Mouse (Mus musculus) midbrain, embryonic 15.5 days (tissue): ENCODE measurements around the gene Sv2a. TPM values are rescaled to one million over a fixed set of nuclear protein-coding genes. Genes with fewer than 3 reads are reported as not detected.

ENCODE experiments used
- ATAC-seq: fragments of 200-750 bp; cut with Nextera tagmentation; replicated peaks from 2 replicates; pipeline ENCODE4 v1.8.0; 2017; ENCODE audit warnings: moderate TSS enrichment
- H3K27ac ChIP-seq: fragments of 300-500 bp; sonication (generic); 2 replicates; pipeline ENCODE4 v1.5.1; 2015; ENCODE audit warnings: mild to moderate bottlenecking, inconsistent platforms
- H3K27me3 ChIP-seq: fragments of 300-500 bp; sonication (generic); replicated peaks from 2 replicates; pipeline ENCODE4 v1.6.1; 2015; ENCODE audit warnings: inconsistent platforms
- H3K36me3 ChIP-seq: fragments of 300-500 bp; sonication (generic); replicated peaks from 2 replicates; pipeline ENCODE4 v1.6.1; 2015; ENCODE audit warnings: inconsistent platforms
- H3K4me1 ChIP-seq: fragments of 300-500 bp; sonication (generic); 2 replicates; pipeline ENCODE4 v1.6.1; 2015; ENCODE audit warnings: inconsistent platforms
- H3K4me2 ChIP-seq: fragments of 300-500 bp; sonication (generic); 2 replicates; pipeline ENCODE4 v1.6.1; 2015; ENCODE audit warnings: inconsistent platforms, mild to moderate bottlenecking, moderate library complexity
- H3K4me3 ChIP-seq: fragments of 300-500 bp; sonication (generic); 2 replicates; pipeline ENCODE4 v1.5.1; 2015; ENCODE audit warnings: mild to moderate bottlenecking, inconsistent platforms
- H3K9ac ChIP-seq: fragments of 300-500 bp; sonication (generic); 2 replicates; pipeline ENCODE4 v1.6.1; 2015; ENCODE audit warnings: mild to moderate bottlenecking, inconsistent platforms
- H3K9me3 ChIP-seq: fragments of 300-500 bp; sonication (generic); 2 replicates; pipeline ENCODE4 v1.6.1; 2016; ENCODE audit warnings: inconsistent platforms
- WGBS: fragments of 180-500 bp; shearing (Covaris S2); methylation state at CpG from one replicate; pipeline ENCODE4 v1.1.7; 2015; ENCODE audit warnings: mixed read lengths; 5-methylcytosine and 5-hydroxymethylcytosine counted together
- polyA plus RNA-seq: library from polyadenylated mRNA; unstranded; fragments of >200 nt; fragmentation: Nextera tagmentation; extraction: Ambion mirVana; gene quantifications from 2 replicates; pipeline ENCODE4 v1.2.1, GENCODE M21; 2015

Sv2a gene
- polyA plus RNA-seq = 140 and 142 TPM in 2 replicates

DNA sequence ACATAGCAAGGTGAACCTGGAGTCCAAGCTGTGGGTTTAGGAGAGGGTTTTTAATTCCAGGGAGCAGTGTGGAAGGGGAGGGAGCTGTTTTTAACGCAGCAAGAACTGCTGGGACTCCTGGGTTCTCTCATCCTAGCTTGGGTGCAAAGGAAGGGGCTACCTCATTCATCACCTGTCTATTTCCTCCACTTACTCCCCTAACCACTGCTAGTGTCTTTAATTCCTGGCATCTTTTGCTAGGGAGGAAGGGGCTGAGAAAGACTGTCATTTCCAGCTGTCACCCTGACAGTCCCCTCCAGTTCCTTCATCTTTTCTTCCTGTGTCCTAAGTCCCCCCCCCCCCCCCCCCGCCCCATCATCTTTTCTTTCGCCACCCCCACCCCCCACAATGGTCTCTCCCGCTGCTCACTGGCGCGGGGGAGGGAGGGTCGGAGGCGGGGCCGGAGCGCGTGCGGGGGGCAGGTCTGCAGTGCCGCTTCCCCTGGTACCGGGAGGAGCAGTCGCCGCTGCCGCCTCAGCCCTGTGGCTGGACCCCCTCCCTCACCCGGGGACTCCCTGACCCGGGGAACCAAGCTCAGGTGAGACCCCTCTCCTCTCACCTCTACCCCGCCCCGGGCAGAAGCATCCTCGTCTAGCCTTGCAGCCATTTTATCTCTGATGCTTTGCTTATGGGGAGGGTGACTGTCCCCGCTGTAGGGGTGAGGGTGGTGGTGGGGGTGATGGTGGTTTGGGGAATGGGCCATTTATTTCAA is at the start of gene Sv2a:
TSS of gene Sv2a (plus strand) at position 425 of the 751 bp plus-strand sequence.
- no peaks in the 10 kb centered on the region for H3K27me3 ChIP-seq
- under 1% methylated on average over 16 of the region's 23 CpGs for WGBS
- H3K9ac ChIP-seq = peak within 1 kb of the TSS; percentile 84
- peak within 1 kb of the TSS; percentile 57 for H3K4me3 ChIP-seq
- peak within 1 kb of the TSS; percentile 70 for H3K4me2 ChIP-seq
- H3K36me3 ChIP-seq = peaks cover 25% of the 10 kb centered on the region; the same call in 1 of the 2 replicates
- H3K4me1 ChIP-seq = peaks cover 36% of the 10 kb centered on the region
- ATAC-seq = peak; percentile 75
- H3K27ac ChIP-seq = peak within 1 kb of the TSS; percentile 84
- no peaks in the 10 kb centered on the region for H3K9me3 ChIP-seq

DNA sequence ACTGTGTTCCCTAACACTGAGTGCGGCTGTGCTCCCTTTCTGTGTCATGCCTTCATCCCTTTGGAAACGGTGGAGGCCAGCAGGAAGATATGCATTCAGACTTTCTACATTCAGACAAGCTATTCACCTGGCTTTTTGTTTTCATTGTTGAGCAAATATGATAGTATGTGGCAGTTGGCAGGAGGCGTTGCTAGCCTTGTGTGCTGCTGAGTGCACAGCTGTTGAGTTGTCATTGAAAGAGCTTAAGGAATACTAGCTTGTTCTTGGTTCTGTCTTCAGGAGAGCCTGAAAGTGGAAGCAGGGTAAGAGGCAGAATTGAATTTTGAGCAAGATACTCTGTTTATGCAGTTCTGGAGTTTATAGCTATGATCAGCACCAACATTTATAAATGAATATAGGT is 48.5 kb upstream of the Sv2a start:
- no peak overlapping the region for H3K4me2 ChIP-seq
- no peak for ATAC-seq
- no peak overlapping the region for H3K9ac ChIP-seq
- no peaks in the 10 kb centered on the region for H3K9me3 ChIP-seq
- no peaks in the 10 kb centered on the region for H3K27me3 ChIP-seq
- no peaks in the 10 kb centered on the region for H3K4me1 ChIP-seq
- no peak overlapping the region for H3K4me3 ChIP-seq
- no peak overlapping the region for H3K27ac ChIP-seq
- H3K36me3 ChIP-seq = no peaks in the 10 kb centered on the region
- 78% methylated on average over 3 of the region's 3 CpGs for WGBS

DNA sequence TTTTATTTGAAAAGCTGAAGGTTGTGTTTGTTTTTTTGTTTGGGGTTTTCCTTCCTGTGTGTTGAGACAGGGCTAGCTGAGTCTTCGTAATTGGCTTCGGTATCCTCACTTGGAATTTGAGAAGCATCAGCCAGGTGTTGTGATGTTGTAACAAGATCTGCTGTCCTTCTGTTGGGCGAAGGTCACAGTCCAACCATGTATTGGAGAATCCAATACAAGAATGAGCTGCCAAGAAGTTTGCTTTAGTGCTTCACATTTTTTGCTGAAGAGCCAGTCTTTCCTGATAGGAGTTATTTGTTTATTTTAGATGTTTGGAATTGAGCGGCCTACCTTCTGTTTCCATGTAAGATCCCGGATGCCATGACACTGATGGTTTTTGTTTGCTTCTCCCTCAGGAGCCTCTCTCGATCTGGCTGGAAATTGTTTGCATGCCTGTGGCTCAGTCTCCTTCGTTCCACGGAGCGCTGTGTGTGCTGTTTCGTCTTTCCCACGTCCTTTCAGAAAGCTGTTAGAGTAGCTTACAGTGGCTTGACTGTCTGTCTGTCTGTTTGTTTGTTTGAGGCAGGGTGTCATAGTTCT is 47.5 kb upstream of the Sv2a start:
- no peak for ATAC-seq
- Histone ChIP-seq H3K4me1 (no peaks in the 10 kb centered on the region), H3K27ac (no peak overlapping the region), H3K9me3 (no peaks in the 10 kb centered on the region), H3K36me3 (no peaks in the 10 kb centered on the region), H3K4me2 (no peak overlapping the region), H3K27me3 (no peaks in the 10 kb centered on the region), H3K4me3 (no peak overlapping the region), H3K9ac (no peak overlapping the region)
- WGBS = 75% methylated on average over 11 of the region's 11 CpGs

DNA sequence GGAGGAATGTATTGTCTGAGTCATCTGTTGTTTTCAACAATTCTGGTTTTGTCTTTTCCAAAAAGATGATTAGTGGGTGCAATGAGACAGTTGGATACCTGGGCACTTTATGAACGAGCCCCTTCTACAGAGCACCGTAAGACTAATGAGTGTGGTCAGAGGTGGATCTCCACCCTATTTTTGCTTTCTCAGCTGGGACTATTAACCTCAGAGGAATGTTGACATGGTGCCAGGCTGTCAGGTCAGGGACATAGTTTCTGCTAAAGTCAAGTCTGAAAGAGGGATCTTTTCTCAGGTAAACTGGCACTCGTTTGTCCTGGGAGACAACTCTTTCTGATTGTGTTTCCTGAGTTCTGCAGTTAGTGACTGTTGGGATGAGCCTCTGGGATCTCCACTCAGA is 45.9 kb upstream of the Sv2a start:
- no peaks in the 10 kb centered on the region for H3K4me1 ChIP-seq
- no peaks in the 10 kb centered on the region for H3K36me3 ChIP-seq
- H3K9ac ChIP-seq = no peak overlapping the region
- no peak overlapping the region for H3K27ac ChIP-seq
- ATAC-seq = no peak
- H3K27me3 ChIP-seq = no peaks in the 10 kb centered on the region
- no peak overlapping the region for H3K4me2 ChIP-seq
- WGBS = 86% methylated on average over 3 of the region's 3 CpGs
- no peak overlapping the region for H3K4me3 ChIP-seq
- no peaks in the 10 kb centered on the region for H3K9me3 ChIP-seq

DNA sequence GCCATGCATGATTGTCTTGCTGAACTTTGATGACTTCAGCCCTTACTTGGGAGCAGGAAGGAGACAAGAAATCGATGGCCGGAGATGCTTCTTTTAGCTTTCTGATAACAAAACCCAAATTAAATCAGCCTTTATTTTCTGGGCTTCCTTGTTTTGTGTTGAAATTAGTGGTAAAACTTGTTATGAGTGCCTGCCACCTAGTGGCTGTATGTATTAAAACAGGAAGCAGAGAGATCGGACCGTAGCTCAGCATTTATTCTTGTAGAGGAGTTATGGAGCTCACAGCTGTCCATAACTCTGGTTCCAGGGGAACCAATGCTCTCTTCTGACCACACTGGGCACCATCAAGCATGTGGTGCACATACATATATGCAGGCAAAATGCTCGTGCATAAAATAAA is 33.0 kb upstream of the Sv2a start:
- H3K36me3 ChIP-seq = peaks cover 7% of the 10 kb centered on the region
- peak overlapping the region; percentile 22; the same call in 1 of the 2 replicates for H3K9ac ChIP-seq
- H3K4me2 ChIP-seq = no peak overlapping the region
- no peak overlapping the region for H3K4me3 ChIP-seq
- H3K27ac ChIP-seq = 0 out of 2 replicates have a peak overlapping the region, but pooled peaks have one; percentile 20
- no peaks in the 10 kb centered on the region for H3K4me1 ChIP-seq
- 0 out of 2 replicates have a peak, but pooled peaks have one; percentile 56 for ATAC-seq
- H3K9me3 ChIP-seq = no peaks in the 10 kb centered on the region
- 15% methylated on average over 5 of the region's 5 CpGs for WGBS
- no peaks in the 10 kb centered on the region for H3K27me3 ChIP-seq

DNA sequence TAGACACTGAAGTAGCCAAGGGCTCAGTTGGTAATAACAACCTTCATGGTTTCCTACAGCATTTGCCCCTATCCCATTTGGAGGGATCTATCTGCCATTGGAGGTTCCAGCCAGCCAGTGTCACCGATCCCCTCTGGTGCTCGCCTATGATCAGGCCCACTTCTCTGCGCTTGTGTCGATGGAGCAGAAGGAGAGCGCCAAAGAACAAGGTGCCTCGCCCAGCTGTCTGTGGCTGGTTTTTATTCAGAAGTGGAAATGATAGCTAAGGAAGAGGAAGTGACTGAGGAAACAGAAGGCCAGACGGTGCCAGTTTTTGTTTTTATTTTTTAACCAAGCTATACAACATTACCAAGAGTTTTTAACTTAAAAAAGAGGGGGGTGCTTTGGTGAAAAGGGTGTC is 29.1 kb upstream of the Sv2a start:
- 87% methylated on average over 7 of the region's 7 CpGs for WGBS
- H3K4me3 ChIP-seq = no peak overlapping the region
- H3K4me1 ChIP-seq = no peaks in the 10 kb centered on the region
- H3K4me2 ChIP-seq = no peak overlapping the region
- no peak for ATAC-seq
- H3K27me3 ChIP-seq = no peaks in the 10 kb centered on the region
- no peaks in the 10 kb centered on the region for H3K9me3 ChIP-seq
- peaks cover 14% of the 10 kb centered on the region; the same call in 1 of the 2 replicates for H3K36me3 ChIP-seq
- no peak overlapping the region for H3K9ac ChIP-seq
- H3K27ac ChIP-seq = no peak overlapping the region

DNA sequence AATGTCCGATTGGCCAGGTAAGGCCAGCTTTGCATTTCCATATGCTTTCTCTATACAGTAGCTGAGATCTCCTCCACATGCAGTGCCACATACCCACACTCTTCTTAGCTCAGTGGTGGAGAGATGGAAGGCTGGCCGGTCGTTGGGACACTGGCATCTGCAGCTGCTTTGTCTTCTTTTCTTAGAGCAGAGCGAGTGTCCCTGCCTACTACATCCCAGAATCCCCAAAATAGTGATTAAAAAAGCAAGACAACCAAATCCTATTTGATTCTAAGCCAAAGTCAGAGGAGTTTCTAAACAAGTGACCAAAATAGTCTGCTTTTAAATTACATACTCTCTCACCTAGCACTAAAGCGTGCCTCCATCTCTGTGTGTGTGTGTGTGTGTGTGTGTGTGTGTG is 28.3 kb upstream of the Sv2a start:
- no peak overlapping the region for H3K27ac ChIP-seq
- H3K4me1 ChIP-seq = no peaks in the 10 kb centered on the region
- WGBS = 92% methylated on average over 5 of the region's 5 CpGs
- no peak overlapping the region for H3K9ac ChIP-seq
- H3K27me3 ChIP-seq = no peaks in the 10 kb centered on the region
- no peak for ATAC-seq
- no peaks in the 10 kb centered on the region for H3K9me3 ChIP-seq
- H3K4me2 ChIP-seq = no peak overlapping the region
- peaks cover 14% of the 10 kb centered on the region; the same call in 1 of the 2 replicates for H3K36me3 ChIP-seq
- no peak overlapping the region for H3K4me3 ChIP-seq

DNA sequence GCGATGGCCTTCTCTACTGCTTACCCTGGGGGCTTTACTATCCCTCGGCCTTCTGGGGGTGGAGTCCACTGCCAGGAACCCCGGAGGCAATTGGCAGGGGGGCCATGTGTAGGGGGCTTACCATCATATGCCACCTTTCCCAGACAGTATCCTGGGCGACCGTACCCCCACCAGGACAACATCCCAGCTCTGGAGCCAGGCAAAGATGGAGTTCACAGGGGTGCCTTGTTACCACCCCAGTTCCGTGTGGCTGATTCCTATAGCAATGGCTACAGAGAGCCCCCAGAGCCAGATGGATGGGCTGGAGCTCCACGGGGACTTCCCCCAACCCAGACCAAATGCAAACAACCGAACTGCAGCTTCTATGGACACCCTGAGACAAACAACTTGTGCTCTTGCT is 25.4 kb upstream of the Sv2a start:
- peaks cover 2% of the 10 kb centered on the region for H3K4me1 ChIP-seq
- peaks cover 14% of the 10 kb centered on the region; the same call in 1 of the 2 replicates for H3K36me3 ChIP-seq
- H3K9me3 ChIP-seq = no peaks in the 10 kb centered on the region
- H3K4me3 ChIP-seq = no peak overlapping the region
- no peak overlapping the region for H3K27ac ChIP-seq
- H3K4me2 ChIP-seq = no peak overlapping the region
- no peak overlapping the region for H3K9ac ChIP-seq
- ATAC-seq = no peak
- no peaks in the 10 kb centered on the region for H3K27me3 ChIP-seq
- WGBS = 87% methylated on average over 8 of the region's 8 CpGs

DNA sequence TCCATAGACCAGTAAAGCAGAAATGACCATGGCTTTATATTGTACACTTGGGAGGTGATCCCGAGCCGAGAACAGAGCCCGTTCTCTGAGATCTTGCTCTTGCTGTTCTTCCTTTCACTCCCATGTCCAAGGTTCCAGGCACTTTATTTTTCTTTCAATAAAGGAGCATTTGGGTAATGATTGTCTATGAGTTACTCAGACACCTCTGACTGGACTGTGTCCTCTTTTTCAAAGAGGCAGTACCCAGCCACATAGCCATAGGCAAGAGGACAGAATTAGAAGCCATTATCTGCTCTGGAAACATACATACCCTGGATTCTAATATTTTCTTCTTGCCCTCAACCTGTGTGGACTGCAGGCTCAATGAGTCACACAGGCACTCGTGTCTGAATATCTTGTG is 21.1 kb upstream of the Sv2a start:
- Histone ChIP-seq H3K4me1 (peaks cover 24% of the 10 kb centered on the region), H3K36me3 (peaks cover 9% of the 10 kb centered on the region; the same call in 1 of the 2 replicates), H3K9ac (no peak overlapping the region), H3K9me3 (no peaks in the 10 kb centered on the region), H3K27ac (no peak overlapping the region), H3K4me3 (no peak overlapping the region), H3K27me3 (no peaks in the 10 kb centered on the region), H3K4me2 (no peak overlapping the region)
- ATAC-seq = no peak
- WGBS = 82% methylated on average over 4 of the region's 4 CpGs

DNA sequence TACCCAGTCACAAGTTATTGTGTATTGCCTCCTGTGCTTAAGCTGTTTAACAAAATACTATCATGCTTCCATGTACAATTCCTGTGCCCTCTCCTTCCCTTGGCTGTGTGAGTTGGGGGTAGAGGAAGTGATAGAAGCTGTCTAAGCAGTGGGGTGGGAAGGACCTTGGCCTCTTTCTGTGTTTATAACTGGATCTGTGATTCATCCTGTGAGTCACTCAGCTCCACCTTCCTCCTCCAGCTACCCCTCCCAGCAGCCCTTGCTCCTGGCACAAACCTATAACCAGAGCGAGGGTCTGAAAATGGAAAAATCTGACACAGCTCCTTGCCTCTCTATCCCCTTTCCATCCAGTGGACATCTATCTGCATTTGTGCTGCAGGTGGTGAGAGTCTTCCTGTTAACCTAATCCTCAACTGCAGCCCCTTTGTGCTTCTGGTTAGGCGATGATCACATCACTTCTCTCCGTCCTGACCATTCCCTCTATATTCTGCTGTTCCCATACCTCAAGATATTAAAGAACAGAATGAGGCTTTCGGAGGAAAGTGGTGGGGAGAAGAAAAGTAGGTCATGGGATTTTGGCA is 20.6 kb upstream of the Sv2a start:
- H3K9me3 ChIP-seq = no peaks in the 10 kb centered on the region
- no peak overlapping the region; the same call in 1 of the 2 replicates for H3K4me3 ChIP-seq
- H3K9ac ChIP-seq = no peak overlapping the region
- H3K4me1 ChIP-seq = peaks cover 24% of the 10 kb centered on the region
- 54% methylated on average over 4 of the region's 4 CpGs for WGBS
- peak overlapping the region; percentile 75 for H3K27ac ChIP-seq
- H3K27me3 ChIP-seq = no peaks in the 10 kb centered on the region
- no peak for ATAC-seq
- 0 out of 2 replicates have a peak, but pooled peaks cover 6% of the 10 kb centered on the region for H3K36me3 ChIP-seq
- peak overlapping the region; percentile 94 for H3K4me2 ChIP-seq

DNA sequence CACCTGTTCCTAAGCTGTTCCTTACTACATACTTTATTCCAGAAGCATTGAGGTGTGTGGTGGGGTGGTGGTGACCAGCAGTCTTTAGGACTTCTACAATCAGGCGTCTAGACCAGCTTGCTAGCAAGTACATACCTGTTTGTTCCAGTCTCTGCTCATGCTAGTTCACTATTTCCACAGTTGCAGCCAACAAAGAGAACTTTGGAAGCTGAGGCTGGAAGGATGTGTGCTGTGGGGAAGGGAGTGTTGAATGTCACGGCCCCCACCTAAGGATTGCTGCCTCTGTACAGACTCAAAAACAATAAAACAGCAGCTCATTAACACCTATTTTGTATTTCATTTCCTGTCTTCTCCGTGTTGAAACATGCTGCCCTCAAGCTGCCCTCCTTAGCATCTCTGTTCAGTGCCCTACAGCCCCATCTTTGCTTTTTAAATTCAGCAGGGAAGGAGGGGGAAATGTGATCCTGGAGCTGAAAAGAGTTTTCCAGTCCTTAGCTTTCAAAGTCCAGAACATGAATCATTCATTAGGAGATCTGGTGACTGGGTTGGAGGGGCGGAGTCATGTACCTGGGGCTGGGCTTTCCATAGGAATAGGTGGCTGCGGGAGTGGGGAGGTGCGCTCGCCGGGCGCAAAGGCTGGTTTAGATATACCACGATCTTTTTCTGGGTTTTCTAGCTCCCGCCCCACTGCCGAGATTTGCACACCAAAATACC is 20.0 kb upstream of the Sv2a start:
- Histone ChIP-seq H3K4me3 (peak overlapping the region; percentile 45), H3K9me3 (no peaks in the 10 kb centered on the region), H3K36me3 (no peaks in the 10 kb centered on the region), H3K27ac (peak overlapping the region; percentile 75), H3K4me2 (peak overlapping the region; percentile 94), H3K9ac (peak overlapping the region; percentile 60), H3K27me3 (no peaks in the 10 kb centered on the region), H3K4me1 (peaks cover 24% of the 10 kb centered on the region)
- peak; percentile 89 for ATAC-seq
- 1% methylated on average over 12 of the region's 12 CpGs for WGBS
